22 mouse cellular contexts compared by ENCODE assay signal in the genomic region with DNA sequence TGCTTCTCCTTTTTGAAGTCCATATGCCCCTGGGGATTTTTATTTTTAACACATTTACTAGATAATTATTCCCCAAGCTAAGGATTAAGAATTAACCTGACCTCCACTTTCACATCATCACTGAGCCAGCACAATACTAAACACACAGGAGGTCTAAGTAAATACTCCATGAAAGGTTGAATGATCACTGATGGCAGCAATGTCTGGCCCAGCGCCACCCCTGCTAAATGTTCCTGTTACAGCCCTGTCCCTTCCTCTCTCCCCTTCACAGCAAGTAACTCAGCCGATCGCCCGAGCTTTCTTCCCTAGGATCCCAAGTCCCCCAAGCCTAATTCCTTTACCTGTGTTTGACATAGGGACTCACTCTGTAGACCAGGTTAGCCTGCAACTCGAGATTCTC.
DNase-seq lines count a peak whose midpoint lies in the region; ATAC-seq and TF ChIP-seq lines count a peak whose summit lies in the region.
"Had no signal": no experiment of that assay in that cellular context is flagged by ENCODE, and none has a peak within 500 bp of the region (broad histone marks: within the 10 kb centered on the region; RNA-seq: fewer than 3 reads in every experiment).

No protein-coding gene starts in this region.

- no peak for TF ChIP-seq POLR2A in testis, adult 2 months (IDR thresholded peaks at IDR 0.05; ENCODE audit: control insufficient read depth, low read depth, low read length)

- no peaks in the 10 kb centered on the region for H3K27me3 ChIP-seq in kidney, embryonic 14.5 days (ENCODE audit: control insufficient read depth, insufficient read depth, low read length)
- no peaks in the 10 kb centered on the region for H3K27me3 ChIP-seq in testis, adult 2 months (ENCODE audit: control insufficient read depth, insufficient read depth, low read length)
- H3K27me3 ChIP-seq in kidney, embryonic 16.5 days (ENCODE audit: insufficient read depth, low read length) = no peaks in the 10 kb centered on the region
- H3K27me3 ChIP-seq in stomach, embryonic 15.5 days (replicated peaks) = no peaks in the 10 kb centered on the region
- H3K27me3 ChIP-seq: forebrain, embryonic 15.5 days; hindbrain, embryonic 13.5 days; limb, embryonic 15.5 days; neural tube, embryonic 12.5 days had no signal

- H3K9me3 ChIP-seq in kidney, embryonic 14.5 days (ENCODE audit: control insufficient read depth, low read length) = no peaks in the 10 kb centered on the region
- no peaks in the 10 kb centered on the region; the same call in 1 of the 2 replicates for H3K9me3 ChIP-seq in kidney, embryonic 16.5 days (ENCODE audit: low read length)
- H3K9me3 ChIP-seq in stomach, embryonic 15.5 days = no peaks in the 10 kb centered on the region
- H3K9me3 ChIP-seq: forebrain, embryonic 15.5 days; G1E; heart, embryonic 10.5 days; hindbrain, embryonic 13.5 days; limb, embryonic 15.5 days; neural tube, embryonic 12.5 days had no signal

- peak; percentile 66 for DNase-seq in kidney, adult 11 months
- DNase-seq in testis, postnatal 10 days (ENCODE audit: low spot score) = no peak
- DNase-seq in cerebellum, adult 9-11 months = no peak
- no peak for DNase-seq in left cerebral cortex, postnatal 4 days
- DNase-seq: adrenal gland, postnatal 25 days; cerebellum, adult 11-12 months; cerebellum, postnatal 25 days; embryo, embryonic 11 days; gastrocnemius, postnatal 36 days; heart, postnatal 10 days; liver, postnatal 0 days had no signal

- H3K9ac ChIP-seq in kidney, embryonic 14.5 days (ENCODE audit: low read depth, low read length) = no peak overlapping the region
- H3K9ac ChIP-seq in kidney, embryonic 16.5 days (replicated peaks; ENCODE audit: low read length) = no peak overlapping the region
- no peak overlapping the region for H3K9ac ChIP-seq in stomach, embryonic 15.5 days
- H3K9ac ChIP-seq: forebrain, embryonic 15.5 days; hindbrain, embryonic 13.5 days; limb, embryonic 15.5 days; liver, postnatal 0 days; neural tube, embryonic 12.5 days had no signal

- no peak overlapping the region for H3K4me2 ChIP-seq in kidney, embryonic 14.5 days (replicated peaks; ENCODE audit: low read depth, low read length)
- H3K4me2 ChIP-seq in kidney, embryonic 16.5 days (replicated peaks; ENCODE audit: low read depth, low read length) = no peak overlapping the region
- H3K4me2 ChIP-seq in stomach, embryonic 15.5 days = no peak overlapping the region
- H3K4me2 ChIP-seq: forebrain, embryonic 15.5 days; hindbrain, embryonic 13.5 days; limb, embryonic 15.5 days; midbrain, embryonic 11.5 days; neural tube, embryonic 12.5 days had no signal

- intact Hi-C loops in left cerebral cortex, postnatal 4 days (cut with DNase I) = no loop called here

- no peaks in the 10 kb centered on the region for H3K36me3 ChIP-seq in kidney, embryonic 14.5 days (ENCODE audit: control insufficient read depth, insufficient read depth, low read length)
- H3K36me3 ChIP-seq in testis, adult 2 months (ENCODE audit: control insufficient read depth, insufficient read depth, low read length) = no peaks in the 10 kb centered on the region
- no peaks in the 10 kb centered on the region for H3K36me3 ChIP-seq in kidney, embryonic 16.5 days (ENCODE audit: insufficient read depth, low read length)
- H3K36me3 ChIP-seq in stomach, embryonic 15.5 days = no peaks in the 10 kb centered on the region
- H3K36me3 ChIP-seq: forebrain, embryonic 15.5 days; hindbrain, embryonic 13.5 days; limb, embryonic 15.5 days; neural tube, embryonic 12.5 days had no signal

- 52% methylated on average over 5 of the region's 5 CpGs for WGBS in kidney, embryonic 14.5 days
- WGBS in kidney, embryonic 16.5 days = 47% methylated on average over 5 of the region's 5 CpGs
- 38% methylated on average over 5 of the region's 5 CpGs for WGBS in stomach, embryonic 15.5 days

- H3K4me3 ChIP-seq in kidney, embryonic 14.5 days (ENCODE audit: low read length) = no peak overlapping the region
- no peak overlapping the region for H3K4me3 ChIP-seq in testis, adult 2 months (ENCODE audit: control insufficient read depth, low read depth, low read length)
- no peak overlapping the region for H3K4me3 ChIP-seq in kidney, embryonic 16.5 days (ENCODE audit: low read length)
- H3K4me3 ChIP-seq in stomach, embryonic 15.5 days (replicated peaks) = no peak overlapping the region
- H3K4me3 ChIP-seq: forebrain, embryonic 15.5 days; heart, embryonic 10.5 days; hindbrain, embryonic 13.5 days; limb, embryonic 15.5 days; neural tube, embryonic 12.5 days had no signal

- H3K4me1 ChIP-seq in kidney, embryonic 14.5 days (ENCODE audit: control insufficient read depth, insufficient read depth, low read length) = peaks cover 17% of the 10 kb centered on the region; the same call in 1 of the 2 replicates
- H3K4me1 ChIP-seq in testis, adult 2 months (ENCODE audit: control insufficient read depth, insufficient read depth, low read length) = 0 out of 2 replicates have a peak, but pooled peaks cover 2% of the 10 kb centered on the region
- peaks cover 31% of the 10 kb centered on the region for H3K4me1 ChIP-seq in kidney, embryonic 16.5 days (ENCODE audit: insufficient read depth, low read length)
- peaks cover 23% of the 10 kb centered on the region for H3K4me1 ChIP-seq in stomach, embryonic 15.5 days
- H3K4me1 ChIP-seq: hindbrain, embryonic 13.5 days had no signal

- no peak for TF ChIP-seq CTCF in testis, adult 2 months (IDR thresholded peaks at IDR 0.05; ENCODE audit: control insufficient read depth, insufficient read depth, insufficient replicate concordance, low read depth, low read length)

- ATAC-seq in kidney, embryonic 14.5 days (ENCODE audit: low FRiP score, low TSS enrichment) = no peak
- ATAC-seq in kidney, embryonic 16.5 days (ENCODE audit: low FRiP score, low TSS enrichment) = peak; percentile 78
- ATAC-seq in stomach, embryonic 15.5 days (ENCODE audit: insufficient read depth, low FRiP score, low read depth) = no peak
- ATAC-seq: forebrain, embryonic 15.5 days; liver, postnatal 0 days had no signal

- no peak overlapping the region for H3K27ac ChIP-seq in kidney, embryonic 14.5 days (ENCODE audit: low read depth, low read length)
- 0 out of 2 replicates have a peak overlapping the region, but pooled peaks have one; percentile 12 for H3K27ac ChIP-seq in testis, adult 2 months (ENCODE audit: control insufficient read depth, insufficient read depth, low read depth, low read length)
- H3K27ac ChIP-seq in kidney, embryonic 16.5 days (ENCODE audit: low read length) = peak overlapping the region; percentile 29; the same call in 1 of the 2 replicates
- H3K27ac ChIP-seq in stomach, embryonic 15.5 days = peak overlapping the region; percentile 73; the same call in 1 of the 2 replicates
- H3K27ac ChIP-seq: forebrain, embryonic 15.5 days; heart, embryonic 10.5 days; hindbrain, embryonic 13.5 days; limb, embryonic 15.5 days; neural tube, embryonic 12.5 days had no signal
